Mouse (Mus musculus) intestine, embryonic 16.5 days (tissue): Measurements from ENCODE around the gene Adgrb3. TPM values are rescaled to one million over a fixed set of nuclear protein-coding genes. Genes with fewer than 3 reads are reported as not detected.

Source experiments
- ATAC-seq: fragments of 200-750 bp; cut with Nextera tagmentation; 2 replicates; pipeline ENCODE4 v1.8.0; 2017; ENCODE audit warnings: moderate TSS enrichment, moderate library complexity
- H3K27ac ChIP-seq: fragments of 300-500 bp; sonication (generic); 2 replicates; pipeline ENCODE4 v1.5.1; 2014; ENCODE audit warnings: mild to moderate bottlenecking, low read length
- H3K27me3 ChIP-seq: fragments of 300-500 bp; sonication (generic); replicated peaks from 2 replicates; pipeline ENCODE4 v1.6.1; 2014; ENCODE audit warnings: low read length, control low read depth, mixed read lengths; ENCODE audit not compliant: control insufficient read depth, insufficient read depth
- H3K36me3 ChIP-seq: fragments of 300-500 bp; sonication (generic); 2 replicates; pipeline ENCODE4 v1.6.1; 2014; ENCODE audit warnings: low read length, control low read depth; ENCODE audit not compliant: control insufficient read depth, insufficient read depth
- H3K4me1 ChIP-seq: fragments of 300-500 bp; sonication (generic); 2 replicates; pipeline ENCODE4 v1.6.1; 2014; ENCODE audit warnings: low read length, control low read depth, mixed read lengths; ENCODE audit not compliant: control insufficient read depth, insufficient read depth
- H3K4me2 ChIP-seq: fragments of 300-500 bp; sonication (generic); 2 replicates; pipeline ENCODE4 v1.6.1; 2014; ENCODE audit warnings: low read depth, low read length, control low read depth
- H3K4me3 ChIP-seq: fragments of 300-500 bp; sonication (generic); 2 replicates; pipeline ENCODE4 v1.5.1; 2014; ENCODE audit warnings: mild to moderate bottlenecking, low read length
- H3K9ac ChIP-seq: fragments of 300-500 bp; sonication (generic); 2 replicates; pipeline ENCODE4 v1.6.1; 2014; ENCODE audit warnings: low read depth, low read length
- H3K9me3 ChIP-seq: fragments of 300-500 bp; sonication (generic); 2 replicates; pipeline ENCODE4 v1.6.1; 2016; ENCODE audit warnings: low read length, control low read depth; ENCODE audit not compliant: control insufficient read depth
- WGBS: fragments of 180-500 bp; shearing (Covaris S2); extraction: QIAGEN DNeasy Blood & Tissue Kit; methylation state at CpG from one replicate; pipeline ENCODE4 v1.1.7; 2014; 5-methylcytosine and 5-hydroxymethylcytosine counted together
- polyA plus RNA-seq: library from polyadenylated mRNA; unstranded; fragments of >200 nt; fragmentation: Nextera tagmentation; extraction: Ambion mirVana; gene quantifications from 2 replicates; pipeline ENCODE4 v1.2.1, GENCODE M21; 2015

Adgrb3 gene
- polyA plus RNA-seq, 1 experiment from 2014 or later = 1.9 TPM

DNA sequence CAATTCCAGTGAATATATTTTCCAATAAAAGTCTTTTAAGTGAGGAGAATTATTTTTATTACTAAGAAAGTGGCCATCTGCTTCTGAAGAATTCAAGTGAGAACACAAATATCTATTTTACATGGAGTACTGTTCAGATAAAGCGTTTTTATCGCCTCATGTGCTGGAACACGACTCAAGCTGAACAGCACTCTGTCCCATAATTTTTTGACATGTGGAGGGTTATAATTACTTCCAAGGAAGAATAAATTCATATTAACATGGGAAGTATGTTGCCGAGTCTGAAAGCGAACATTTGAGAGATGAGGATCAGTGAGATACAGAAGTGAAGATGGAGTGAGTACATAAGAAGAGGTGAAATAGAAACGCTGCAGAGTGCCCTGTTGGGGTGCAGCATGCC, 665.9 kb downstream of the Adgrb3 start:
- 80% methylated on average over 6 of the region's 6 CpGs for WGBS
- no peak overlapping the region for H3K4me2 ChIP-seq

DNA sequence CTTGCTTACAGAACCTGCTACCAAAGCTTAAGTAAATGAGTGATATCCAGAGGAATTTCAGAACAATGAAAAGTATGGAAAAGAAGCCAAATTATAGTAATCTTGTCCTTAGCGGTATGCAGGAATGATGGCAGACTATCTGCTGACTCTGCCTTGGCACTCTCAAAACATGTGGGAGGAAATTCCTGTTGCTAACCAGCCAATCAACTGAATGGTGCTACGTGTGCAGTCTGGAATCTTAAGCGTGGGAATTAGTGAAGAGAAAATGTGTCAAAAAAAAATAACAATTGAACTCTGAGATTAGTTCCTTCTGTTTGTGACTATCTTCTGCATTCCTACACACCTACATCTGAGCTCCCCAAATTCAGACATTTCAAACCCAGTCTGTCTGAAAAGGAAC, 683.3 kb downstream of the Adgrb3 start:
- Histone ChIP-seq H3K36me3 (no peaks in the 10 kb centered on the region), H3K27me3 (no peaks in the 10 kb centered on the region), H3K4me2 (no peak overlapping the region), H3K4me1 (no peaks in the 10 kb centered on the region), H3K4me3 (no peak overlapping the region), H3K9me3 (no peaks in the 10 kb centered on the region), H3K27ac (no peak overlapping the region), H3K9ac (no peak overlapping the region)
- 78% methylated on average over 3 of the region's 3 CpGs for WGBS
- no peak for ATAC-seq

More for the DNA sequence above, 665.9 kb downstream of the Adgrb3 start:
- Histone ChIP-seq H3K4me1 (no peaks in the 10 kb centered on the region), H3K27me3 (no peaks in the 10 kb centered on the region), H3K9ac (no peak overlapping the region), H3K36me3 (no peaks in the 10 kb centered on the region), H3K4me3 (no peak overlapping the region), H3K27ac (no peak overlapping the region), H3K9me3 (no peaks in the 10 kb centered on the region)
- ATAC-seq = no peak

DNA sequence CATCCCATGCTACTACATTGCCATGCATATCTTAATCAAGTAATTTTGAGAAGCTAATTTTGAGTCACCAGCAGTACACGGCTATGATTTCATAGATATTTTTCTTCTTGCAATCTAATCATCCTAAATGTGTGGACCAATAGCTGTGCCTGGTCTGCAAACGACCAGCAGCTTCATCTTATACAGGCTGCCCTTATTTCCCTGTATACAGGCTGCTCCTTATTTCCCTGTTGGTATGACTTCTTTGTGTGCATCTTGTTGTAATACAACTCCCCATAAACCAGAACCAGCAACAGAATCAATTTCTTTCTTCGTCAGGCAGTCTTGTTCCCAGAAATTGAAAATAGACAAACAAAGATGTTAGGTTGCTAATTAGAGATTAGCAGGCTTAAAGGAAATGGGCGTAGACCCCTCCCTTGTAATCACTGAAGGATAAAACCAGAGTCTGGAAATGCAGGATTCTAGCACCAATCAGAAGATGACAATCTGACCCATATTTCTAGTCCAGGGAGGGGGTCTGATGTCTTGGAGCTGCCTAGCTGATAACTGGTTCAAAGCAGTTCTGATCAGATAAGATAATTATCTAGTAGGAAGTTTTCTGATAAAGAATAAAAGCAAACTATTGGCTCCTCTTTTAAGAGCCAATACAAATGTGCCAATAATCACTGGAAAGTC, 697.2 kb downstream of the Adgrb3 start:
- WGBS = 69% methylated on average over 4 of the region's 4 CpGs
- no peak for ATAC-seq

DNA sequence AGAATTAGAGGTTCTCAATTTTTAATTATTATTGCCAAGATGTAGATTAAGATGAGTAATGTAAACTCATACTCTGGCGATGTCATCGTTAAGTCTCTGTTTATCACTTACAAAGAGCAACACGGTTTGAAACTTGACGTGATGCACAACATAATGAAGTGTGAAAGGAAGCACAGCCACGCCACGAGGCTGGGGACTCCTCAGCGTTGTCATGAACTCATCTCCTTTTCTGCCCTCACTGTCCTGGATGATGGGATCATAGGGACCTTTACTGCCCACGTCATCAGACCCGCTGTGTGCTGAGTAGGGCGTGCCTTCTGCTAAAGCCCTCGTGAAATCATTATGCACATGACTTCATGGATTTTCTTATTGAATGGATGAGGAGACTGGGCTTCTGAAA, 714.0 kb downstream of the Adgrb3 start:
- no peak for ATAC-seq
- no peak overlapping the region for H3K4me3 ChIP-seq
- no peak overlapping the region for H3K27ac ChIP-seq

More for the DNA sequence above, 697.2 kb downstream of the Adgrb3 start:
- H3K9me3 ChIP-seq = no peaks in the 10 kb centered on the region
- no peak overlapping the region for H3K27ac ChIP-seq
- no peak overlapping the region for H3K9ac ChIP-seq
- H3K4me2 ChIP-seq = no peak overlapping the region
- no peaks in the 10 kb centered on the region for H3K4me1 ChIP-seq
- no peak overlapping the region for H3K4me3 ChIP-seq
- H3K36me3 ChIP-seq = no peaks in the 10 kb centered on the region
- H3K27me3 ChIP-seq = no peaks in the 10 kb centered on the region

DNA sequence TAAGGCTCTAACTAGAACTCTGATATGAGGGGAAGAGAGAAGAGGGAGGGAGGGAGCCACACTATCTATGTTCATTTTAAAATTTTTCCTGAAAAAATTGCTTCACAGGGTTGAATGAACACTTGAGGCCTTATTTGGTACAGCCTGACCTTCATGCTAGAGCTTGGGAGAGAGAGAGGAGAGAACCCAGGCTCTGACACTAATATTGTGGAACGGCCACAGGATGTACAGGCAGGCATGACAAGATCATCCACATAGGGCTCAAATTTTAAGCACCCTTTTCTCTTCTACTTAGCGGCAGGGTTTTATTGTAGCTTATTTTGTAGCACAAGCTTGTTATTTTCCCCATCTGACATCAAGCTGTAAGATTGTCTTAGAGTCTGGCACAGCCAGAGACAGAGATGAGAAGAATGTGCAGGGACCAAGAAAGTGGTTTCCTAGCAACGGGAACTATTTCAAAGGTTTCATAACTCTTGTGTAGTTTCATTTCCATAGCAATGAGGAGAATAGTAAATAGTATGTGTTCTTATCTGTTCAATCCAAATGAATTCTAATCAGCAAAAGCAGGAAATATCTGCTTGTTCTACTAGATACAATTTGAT, 721.9 kb downstream of the Adgrb3 start:
- WGBS = 56% methylated on average over 3 of the region's 3 CpGs
- no peak overlapping the region for H3K9ac ChIP-seq
- no peaks in the 10 kb centered on the region for H3K4me1 ChIP-seq
- no peak for ATAC-seq
- no peak overlapping the region for H3K4me3 ChIP-seq
- H3K9me3 ChIP-seq = no peaks in the 10 kb centered on the region
- H3K27ac ChIP-seq = no peak overlapping the region
- H3K27me3 ChIP-seq = no peaks in the 10 kb centered on the region
- H3K4me2 ChIP-seq = no peak overlapping the region
- no peaks in the 10 kb centered on the region for H3K36me3 ChIP-seq

More for the DNA sequence above, 714.0 kb downstream of the Adgrb3 start:
- H3K4me1 ChIP-seq = no peaks in the 10 kb centered on the region
- H3K4me2 ChIP-seq = no peak overlapping the region
- H3K27me3 ChIP-seq = no peaks in the 10 kb centered on the region
- no peak overlapping the region for H3K9ac ChIP-seq
- H3K9me3 ChIP-seq = no peaks in the 10 kb centered on the region
- no peaks in the 10 kb centered on the region for H3K36me3 ChIP-seq
- 71% methylated on average over 11 of the region's 11 CpGs for WGBS

DNA sequence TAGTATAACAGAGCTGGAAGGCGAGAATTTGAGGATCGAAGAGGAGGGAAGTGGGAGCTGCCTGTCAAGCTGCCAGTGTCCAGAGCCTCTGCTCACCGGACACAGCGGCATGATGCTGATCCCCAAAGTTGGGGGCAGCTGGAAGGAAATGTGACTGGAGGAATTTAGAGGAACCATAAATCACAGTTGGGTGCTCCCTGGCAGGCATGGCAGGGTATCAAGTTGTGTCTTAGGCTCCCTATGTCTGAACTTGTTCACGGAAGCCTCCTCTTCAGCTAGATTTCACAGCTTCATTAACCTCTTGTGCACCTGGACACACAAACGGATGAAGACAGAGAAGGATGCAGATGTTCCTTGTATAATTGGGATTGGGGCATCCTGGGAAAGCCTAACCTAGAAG, 722.8 kb downstream of the Adgrb3 start:
- H3K36me3 ChIP-seq = no peaks in the 10 kb centered on the region
- no peaks in the 10 kb centered on the region for H3K9me3 ChIP-seq
- no peak overlapping the region for H3K4me3 ChIP-seq
- 65% methylated on average over 6 of the region's 6 CpGs for WGBS
- H3K9ac ChIP-seq = no peak overlapping the region
- H3K4me1 ChIP-seq = no peaks in the 10 kb centered on the region
- H3K27ac ChIP-seq = no peak overlapping the region
- H3K4me2 ChIP-seq = no peak overlapping the region
- no peak for ATAC-seq
- H3K27me3 ChIP-seq = no peaks in the 10 kb centered on the region

DNA sequence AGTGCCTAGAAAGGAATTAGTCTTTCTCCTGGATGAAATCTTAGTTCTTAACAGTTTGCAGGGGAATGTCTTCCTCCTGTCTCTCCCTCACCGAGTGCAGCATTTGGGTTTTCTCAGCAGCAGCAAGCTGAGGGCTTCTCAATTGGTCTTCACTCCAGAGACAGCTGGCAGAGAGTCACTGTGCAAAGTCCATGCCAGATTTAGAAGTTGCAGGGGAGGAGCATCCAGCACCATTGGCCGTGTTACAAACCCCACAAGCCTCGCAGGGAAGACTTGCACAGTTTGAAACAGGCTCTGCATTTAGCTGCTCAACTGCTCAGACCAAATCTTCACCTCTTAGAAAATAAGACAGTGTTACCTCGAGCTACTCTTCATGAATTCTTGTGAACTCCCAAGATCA, 724.1 kb downstream of the Adgrb3 start:
- Histone ChIP-seq H3K36me3 (no peaks in the 10 kb centered on the region), H3K27ac (no peak overlapping the region), H3K9ac (no peak overlapping the region), H3K4me1 (no peaks in the 10 kb centered on the region), H3K4me3 (no peak overlapping the region), H3K27me3 (no peaks in the 10 kb centered on the region), H3K9me3 (no peaks in the 10 kb centered on the region), H3K4me2 (no peak overlapping the region)
- ATAC-seq = peak; percentile 71; the same call in 1 of the 2 replicates
- 33% methylated on average over 4 of the region's 4 CpGs for WGBS

DNA sequence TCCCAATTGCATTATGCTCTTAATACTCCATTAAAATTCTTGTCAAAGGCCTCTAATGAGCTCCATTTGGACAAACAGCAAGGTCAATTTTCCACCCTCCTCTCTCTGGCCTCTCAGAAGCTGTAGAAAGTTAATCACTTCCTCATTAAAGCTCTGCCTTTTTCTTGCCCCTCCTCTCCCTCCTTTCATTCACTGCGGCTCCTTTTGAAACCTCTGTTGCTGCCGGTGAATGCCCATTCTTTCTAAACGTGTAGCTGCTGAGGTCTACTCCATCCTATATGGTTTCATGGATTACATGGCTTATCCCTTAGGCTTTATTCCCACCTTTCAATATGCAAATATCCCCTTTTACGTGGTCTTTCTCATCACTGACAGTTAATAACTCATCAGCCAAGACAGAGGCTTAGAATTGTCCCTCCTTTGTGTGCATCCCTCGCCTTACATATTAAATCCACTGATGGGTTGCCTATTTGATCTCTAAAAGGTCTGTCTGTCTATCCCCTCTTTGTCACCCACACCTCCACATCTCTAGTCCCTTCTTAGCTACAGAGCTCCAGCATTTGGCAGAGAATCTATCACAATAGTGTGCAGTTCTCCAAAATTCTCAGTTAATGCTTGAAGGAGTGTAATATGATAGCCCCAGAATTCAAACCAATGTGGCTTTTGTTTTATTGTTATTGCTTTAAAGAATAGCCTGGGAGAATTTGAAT, 741.3 kb downstream of the Adgrb3 start:
- H3K27me3 ChIP-seq = no peaks in the 10 kb centered on the region
- H3K4me1 ChIP-seq = no peaks in the 10 kb centered on the region
- no peak for ATAC-seq
- H3K27ac ChIP-seq = no peak overlapping the region
- H3K36me3 ChIP-seq = no peaks in the 10 kb centered on the region
- 51% methylated on average over 5 of the region's 5 CpGs for WGBS
- H3K9me3 ChIP-seq = no peaks in the 10 kb centered on the region
- H3K4me3 ChIP-seq = no peak overlapping the region
- H3K9ac ChIP-seq = no peak overlapping the region
- H3K4me2 ChIP-seq = no peak overlapping the region

DNA sequence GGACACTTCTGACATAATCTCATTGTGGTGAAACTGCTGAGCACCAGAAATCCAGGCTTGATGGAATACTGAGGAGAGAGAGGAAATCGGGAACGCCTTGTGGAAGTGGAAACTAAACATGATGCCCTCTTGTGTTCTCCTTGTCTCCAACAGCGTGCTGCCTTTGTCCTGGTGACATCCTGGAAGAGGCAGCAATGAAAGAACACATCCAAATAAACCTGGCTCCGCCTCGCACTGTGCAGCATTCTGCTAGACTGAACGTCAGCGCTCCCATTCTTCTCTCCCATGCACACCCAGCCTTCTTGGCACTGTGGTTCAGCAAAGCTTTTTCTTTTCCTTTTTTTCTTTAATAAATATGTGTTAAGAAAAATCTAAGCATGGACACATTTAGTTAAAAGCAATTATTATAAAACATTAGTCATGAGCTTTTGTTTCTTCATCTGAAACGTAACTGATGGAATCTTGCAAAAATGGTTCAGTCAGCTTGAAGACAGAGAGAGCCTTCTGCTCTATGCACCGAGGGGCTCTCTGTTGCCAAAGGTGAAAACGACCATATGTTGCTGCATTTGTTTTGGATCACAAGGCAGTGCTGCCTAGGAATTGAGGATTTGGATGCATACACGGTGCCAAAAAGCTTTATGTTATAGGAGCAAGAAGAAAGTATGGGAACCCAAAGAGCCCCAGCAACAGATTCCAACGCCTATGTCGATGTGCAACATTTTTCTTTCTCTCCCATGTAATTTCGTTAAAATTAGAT, 743.7 kb downstream of the Adgrb3 start:
- Histone ChIP-seq H3K36me3 (no peaks in the 10 kb centered on the region), H3K4me3 (no peak overlapping the region), H3K9me3 (no peaks in the 10 kb centered on the region), H3K4me2 (no peak overlapping the region), H3K4me1 (no peaks in the 10 kb centered on the region), H3K27me3 (no peaks in the 10 kb centered on the region), H3K27ac (no peak overlapping the region; the same call in 1 of the 2 replicates), H3K9ac (no peak overlapping the region)
- ATAC-seq = no peak
- WGBS = 66% methylated on average over 14 of the region's 14 CpGs
